Mouse (Mus musculus) cerebellum, adult 2 months (tissue): Measurements from ENCODE around the gene Mrps33.

Experiments
- CTCF ChIP-seq: fragments of 200-500 bp; IDR thresholded peaks from 2 replicates; pipeline ENCODE4 v1.5.1; 2011; ENCODE audit warnings: low read depth, mild to moderate bottlenecking, control low read depth, low read length, moderate library complexity, borderline replicate concordance; ENCODE audit not compliant: insufficient read depth
- POLR2A ChIP-seq: fragments of 200-500 bp; IDR thresholded peaks from 2 replicates; pipeline ENCODE4 v1.6.1; 2011; ENCODE audit warnings: low read length, control low read depth, borderline replicate concordance; ENCODE audit not compliant: insufficient read depth

- TF ChIP-seq POLR2A (no peak), CTCF (no peak)
Observed at GRCm38 (mm10) chr6:39796150-39796549, 14.6 kb downstream of the Mrps33 start.
